Mouse (Mus musculus): Measurements from ENCODE around the gene Gmnn.

DNA sequence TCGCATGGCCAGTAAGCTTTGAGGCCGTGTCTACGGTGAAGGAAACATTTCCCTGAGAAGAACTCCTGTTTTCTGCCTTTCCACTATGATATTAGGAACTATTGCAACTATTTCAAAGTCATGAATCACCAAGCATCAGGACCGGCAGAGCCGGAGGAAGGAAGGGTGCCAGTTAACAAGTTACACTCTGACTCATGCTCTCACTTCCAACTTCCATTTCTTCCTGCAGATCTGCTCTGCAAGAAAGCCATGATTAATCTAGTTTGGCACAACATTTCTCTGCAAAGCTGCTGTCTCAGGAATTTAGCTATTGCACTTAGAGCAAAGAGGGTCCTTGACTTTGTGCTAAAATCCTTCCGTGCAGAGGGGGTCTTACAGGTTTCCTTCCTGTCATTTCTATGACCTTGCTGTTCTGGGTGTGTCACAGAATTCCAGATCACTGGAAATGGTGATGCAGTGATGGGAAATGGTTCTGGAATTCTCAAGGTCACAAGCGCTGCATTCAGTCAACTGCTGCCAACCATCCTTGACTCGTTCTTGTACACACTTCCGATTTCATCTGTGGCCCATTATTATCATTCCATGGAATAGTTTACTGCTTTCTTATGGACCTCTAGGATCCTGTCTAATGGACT lies 30.8 kb upstream of the Gmnn start:
- TF ChIP-seq POLR2AphosphoS2 (IDR thresholded peaks at IDR 0.05; ENCODE audit: low read length), result no peak
- no peak for TF ChIP-seq MAX (IDR thresholded peaks at IDR 0.05; ENCODE audit: low read length)
- no peak for TF ChIP-seq NRF1 (IDR thresholded peaks at IDR 0.05; ENCODE audit: insufficient read depth, low read depth, low read length, poor library complexity, severe bottlenecking)
- no peak for TF ChIP-seq CTCF (IDR thresholded peaks at IDR 0.05 in 2 of 3, conservative IDR thresholded peaks at IDR 0.05 in 1 of 3; ENCODE audit: control insufficient read depth in 1 of 3, insufficient read depth in 1 of 3, low read depth in 2 of 3, low read length in 3 of 3, poor library complexity in 1 of 3, severe bottlenecking in 1 of 3)
- no peak for TF ChIP-seq E2F4 (IDR thresholded peaks at IDR 0.05; ENCODE audit: borderline replicate concordance, low read depth, low read length)
- TF ChIP-seq POLR2AphosphoS5 (IDR thresholded peaks at IDR 0.05; ENCODE audit: borderline replicate concordance, low read depth, low read length), result no peak
- TF ChIP-seq TBP (IDR thresholded peaks at IDR 0.05; ENCODE audit: low read depth, low read length), result no peak
- no peak for TF ChIP-seq HCFC1 (IDR thresholded peaks at IDR 0.05; ENCODE audit: low read depth, low read length)
- no peak for TF ChIP-seq EP300 (IDR thresholded peaks at IDR 0.05; ENCODE audit: low read depth in 1 of 2, low read length in 2 of 2)
- TF ChIP-seq MYB (IDR thresholded peaks at IDR 0.05; ENCODE audit: low read depth, low read length), result no peak
- no peak for TF ChIP-seq POLR2A (IDR thresholded peaks at IDR 0.05; ENCODE audit: control insufficient read depth in 1 of 2, insufficient read depth in 1 of 2, low read depth in 1 of 2, low read length in 2 of 2, poor library complexity in 1 of 2)
